Mouse (Mus musculus) limb, embryonic 10.5 days (tissue): ENCODE results near the gene Serpina3c. TPM values are rescaled to one million over a fixed set of nuclear protein-coding genes. Genes with fewer than 3 reads are reported as not detected.
A peak's percentile ranks its signal among the peaks of the same experiment; 100 is the strongest.
"Not testable (repeated sequence)": the region's sequence is repeated elsewhere in the genome, so short reads cannot be mapped to it uniquely, and the experiment has no call there.

Experiments used
- DNase-seq: peaks from one replicate; pipeline ENCODE4 v3.0.0-alpha.2; 2017; ENCODE audit warnings: low spot score
- H3K27ac ChIP-seq: fragments of 300-500 bp; sonication (generic); 2 replicates; pipeline ENCODE4 v1.5.1; 2016; ENCODE audit warnings: mild to moderate bottlenecking
- H3K27me3 ChIP-seq: fragments of 300-500 bp; sonication (generic); 2 replicates; pipeline ENCODE4 v1.6.1; 2016; ENCODE audit warnings: low read depth, mild to moderate bottlenecking; ENCODE audit not compliant: poor library complexity, severe bottlenecking
- H3K36me3 ChIP-seq: fragments of 300-500 bp; sonication (generic); 2 replicates; pipeline ENCODE4 v1.6.1; 2016; ENCODE audit warnings: mild to moderate bottlenecking, moderate library complexity
- H3K4me1 ChIP-seq: fragments of 300-500 bp; sonication (generic); 2 replicates; pipeline ENCODE4 v1.6.1; 2016
- H3K4me3 ChIP-seq: fragments of 300-500 bp; sonication (generic); 2 replicates; pipeline ENCODE4 v1.5.1; 2016; ENCODE audit warnings: mild to moderate bottlenecking, moderate library complexity
- H3K9me3 ChIP-seq: fragments of 300-500 bp; sonication (generic); replicated peaks from 2 replicates; pipeline ENCODE4 v1.6.1; 2016; ENCODE audit warnings: mild to moderate bottlenecking
- WGBS: fragments of 180-500 bp; shearing (Covaris S2); methylation state at CpG from one replicate; pipeline ENCODE4 v1.1.7; 2016; 5-methylcytosine and 5-hydroxymethylcytosine counted together
- polyA plus RNA-seq: library from polyadenylated mRNA; unstranded; fragments of >200 nt; fragmentation: Nextera tagmentation; extraction: Ambion mirVana; gene quantifications from 2 replicates; pipeline ENCODE4 v1.2.1, GENCODE M21; 2016

Serpina3c gene
- polyA plus RNA-seq, 1 experiment from 2014 or later = not detected

- Histone ChIP-seq H3K9me3 (no peaks in the 10 kb centered on the region), H3K4me1 (no peaks in the 10 kb centered on the region), H3K27me3 (no peaks in the 10 kb centered on the region), H3K27ac (no peak overlapping the region), H3K36me3 (no peaks in the 10 kb centered on the region), H3K4me3 (no peak overlapping the region)
- peak; percentile 11 for DNase-seq
- 82% methylated on average over 1 of the region's 1 CpGs for WGBS
These were observed 12.2 kb downstream of the Serpina3c start for GRCm38 (mm10) chr12:104141506-104141905.

GRCm38 (mm10) chr12:104140543-104141103 lies 13.0 kb downstream of the Serpina3c start:
- no peaks in the 10 kb centered on the region for H3K36me3 ChIP-seq
- H3K27ac ChIP-seq = no peak overlapping the region
- no peaks in the 10 kb centered on the region for H3K9me3 ChIP-seq
- no peak overlapping the region for H3K4me3 ChIP-seq
- DNase-seq = peak; percentile 5
- H3K4me1 ChIP-seq = no peaks in the 10 kb centered on the region
- WGBS = 91% methylated on average over 4 of the region's 4 CpGs
- H3K27me3 ChIP-seq = no peaks in the 10 kb centered on the region

GRCm38 (mm10) chr12:104138216-104138615 lies 15.5 kb downstream of the Serpina3c start:
- H3K27ac ChIP-seq = no peak overlapping the region
- WGBS = 82% methylated on average over 2 of the region's 2 CpGs
- H3K4me3 ChIP-seq = no peak overlapping the region
- H3K9me3 ChIP-seq = no peaks in the 10 kb centered on the region
- H3K27me3 ChIP-seq = no peaks in the 10 kb centered on the region
- H3K36me3 ChIP-seq = no peaks in the 10 kb centered on the region
- H3K4me1 ChIP-seq = no peaks in the 10 kb centered on the region
- DNase-seq = peak; percentile 2

GRCm38 (mm10) chr12:104131041-104131440 lies 22.6 kb downstream of the Serpina3c start:
- no peaks in the 10 kb centered on the region for H3K9me3 ChIP-seq
- DNase-seq = no peak
- no peaks in the 10 kb centered on the region for H3K27me3 ChIP-seq
- no peaks in the 10 kb centered on the region for H3K4me1 ChIP-seq
- H3K27ac ChIP-seq = no peak overlapping the region
- no peak overlapping the region for H3K4me3 ChIP-seq
- H3K36me3 ChIP-seq = no peaks in the 10 kb centered on the region

GRCm38 (mm10) chr12:104127696-104128095 lies 26.0 kb downstream of the Serpina3c start, which contains the start of gene Serpina3b:
Serpina3b (plus strand) TSS chr12:104127996.
- no peak for DNase-seq
- Histone ChIP-seq H3K27ac (no peak within 1 kb of the TSS), H3K9me3 (no peaks in the 10 kb centered on the region), H3K4me1 (no peaks in the 10 kb centered on the region), H3K4me3 (no peak within 1 kb of the TSS), H3K36me3 (no peaks in the 10 kb centered on the region), H3K27me3 (no peaks in the 10 kb centered on the region)
- 86% methylated on average over 5 of the region's 5 CpGs for WGBS

- no peak for DNase-seq
- Histone ChIP-seq H3K4me3 (no peak overlapping the region), H3K36me3 (no peaks in the 10 kb centered on the region), H3K27ac (no peak overlapping the region), H3K4me1 (no peaks in the 10 kb centered on the region), H3K27me3 (no peaks in the 10 kb centered on the region), H3K9me3 (no peaks in the 10 kb centered on the region)
- whole genome bisulfite sequencing = 87% methylated on average over 5 of the region's 5 CpGs
These were observed 28.6 kb downstream of the Serpina3c start for GRCm38 (mm10) chr12:104125021-104125560.

GRCm38 (mm10) chr12:104123996-104124395 lies 29.7 kb downstream of the Serpina3c start:
- DNase-seq = no peak
- Histone ChIP-seq H3K9me3 (no peaks in the 10 kb centered on the region), H3K4me3 (no peak overlapping the region), H3K27ac (no peak overlapping the region), H3K4me1 (no peaks in the 10 kb centered on the region), H3K27me3 (no peaks in the 10 kb centered on the region), H3K36me3 (no peaks in the 10 kb centered on the region)
- WGBS = 89% methylated on average over 2 of the region's 2 CpGs

GRCm38 (mm10) chr12:104123097-104123496 lies 30.6 kb downstream of the Serpina3c start:
- no peak overlapping the region for H3K4me3 ChIP-seq
- no peak for DNase-seq
- H3K4me1 ChIP-seq = no peaks in the 10 kb centered on the region
- H3K27ac ChIP-seq = no peak overlapping the region
- H3K27me3 ChIP-seq = no peaks in the 10 kb centered on the region
- no peaks in the 10 kb centered on the region for H3K9me3 ChIP-seq
- H3K36me3 ChIP-seq = no peaks in the 10 kb centered on the region
- WGBS = 87% methylated on average over 1 of the region's 1 CpGs

GRCm38 (mm10) chr12:104114921-104115579 lies 38.6 kb downstream of the Serpina3c start:
- WGBS = 68% methylated on average over 3 of the region's 3 CpGs
- Histone ChIP-seq H3K4me1 (no peaks in the 10 kb centered on the region), H3K9me3 (no peaks in the 10 kb centered on the region), H3K27me3 (no peaks in the 10 kb centered on the region), H3K36me3 (no peaks in the 10 kb centered on the region), H3K27ac (no peak overlapping the region), H3K4me3 (no peak overlapping the region)
- no peak for DNase-seq

- H3K4me1 ChIP-seq, H3K27ac ChIP-seq, H3K9me3 ChIP-seq, H3K4me3 ChIP-seq, H3K36me3 ChIP-seq, H3K27me3 ChIP-seq, DNase-seq: not testable (repeated sequence)
- WGBS = 92% methylated on average over 11 of the region's 11 CpGs
These were observed 41.3 kb downstream of the Serpina3c start, which contains the start of gene Serpina3a for GRCm38 (mm10) chr12:104112333-104112732. Serpina3a (plus strand) TSS chr12:104112724.

GRCm38 (mm10) chr12:104108507-104108906 lies 45.2 kb downstream of the Serpina3c start:
- 85% methylated on average over 2 of the region's 2 CpGs for WGBS
- no peaks in the 10 kb centered on the region for H3K4me1 ChIP-seq
- no peaks in the 10 kb centered on the region for H3K27me3 ChIP-seq
- H3K27ac ChIP-seq = no peak overlapping the region
- H3K9me3 ChIP-seq = no peaks in the 10 kb centered on the region
- no peak for DNase-seq
- H3K36me3 ChIP-seq = no peaks in the 10 kb centered on the region
- no peak overlapping the region for H3K4me3 ChIP-seq

GRCm38 (mm10) chr12:104106919-104107318 lies 46.8 kb downstream of the Serpina3c start:
- H3K9me3 ChIP-seq = no peaks in the 10 kb centered on the region
- H3K4me1 ChIP-seq = no peaks in the 10 kb centered on the region
- no peaks in the 10 kb centered on the region for H3K27me3 ChIP-seq
- H3K4me3 ChIP-seq = no peak overlapping the region
- H3K27ac ChIP-seq = no peak overlapping the region
- no peaks in the 10 kb centered on the region for H3K36me3 ChIP-seq
- no peak for DNase-seq

- Histone ChIP-seq H3K4me1 (no peaks in the 10 kb centered on the region), H3K4me3 (no peak overlapping the region), H3K27ac (no peak overlapping the region), H3K9me3 (no peaks in the 10 kb centered on the region), H3K27me3 (no peaks in the 10 kb centered on the region), H3K36me3 (no peaks in the 10 kb centered on the region)
- no peak for DNase-seq
These were observed 47.8 kb downstream of the Serpina3c start for GRCm38 (mm10) chr12:104105847-104106246.
